Mouse (Mus musculus): Measurements from ENCODE around the gene Clmn. TPM values are rescaled to one million over a fixed set of nuclear protein-coding genes. Genes with fewer than 3 reads are reported as not detected.

Clmn gene
- 1.0 and 1.2 TPM in 2 replicates for polyA plus RNA-seq (2015; fragmentation: Nextera tagmentation; extraction: Ambion mirVana)

DNA sequence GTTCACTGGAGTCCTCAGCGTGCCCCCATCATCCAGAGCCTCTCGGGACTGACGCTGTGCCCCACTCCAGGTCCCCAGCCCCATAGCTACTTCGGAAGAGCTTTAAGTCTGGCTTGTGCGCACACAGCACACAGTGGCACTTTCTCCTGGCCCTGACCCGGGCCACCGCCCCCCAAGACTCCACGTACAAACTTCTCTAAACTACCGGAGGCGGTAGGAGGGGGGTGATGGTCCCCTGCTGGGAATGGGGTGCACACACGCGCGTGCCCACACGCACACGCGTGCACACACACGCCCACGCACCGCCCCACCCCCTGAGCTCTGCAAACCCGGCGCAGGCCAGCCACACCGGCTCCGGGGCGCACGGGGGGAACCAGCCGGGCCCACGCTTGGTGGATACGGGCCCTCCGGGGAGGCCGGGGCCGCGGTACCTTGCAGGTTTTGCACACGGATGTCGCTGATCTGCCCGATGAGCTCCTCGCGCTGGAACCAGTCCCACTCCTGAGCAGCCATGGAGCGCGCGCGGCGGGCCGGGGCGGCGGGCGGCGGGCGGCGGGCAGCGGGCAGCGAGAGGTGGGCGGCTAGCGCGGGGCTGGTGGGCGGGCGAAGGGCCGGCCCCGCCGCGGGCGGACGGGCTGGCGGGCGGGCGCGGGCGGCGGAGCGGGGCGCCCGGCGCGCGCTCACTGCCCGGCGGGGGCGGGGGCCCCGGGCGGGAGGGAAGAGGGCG is at the start of gene Clmn:
TSS of gene Clmn (minus strand) at position 638 of the 727 bp plus-strand sequence.
- peak within 1 kb of the TSS; percentile 62 for H3K4me3 ChIP-seq
- under 1% methylated on average over 59 of the region's 80 CpGs for WGBS
- no peak within 1 kb of the TSS for H3K27ac ChIP-seq (replicated peaks)
- ATAC-seq (replicated peaks), result peak; percentile 53
- no peaks in the 10 kb centered on the region for H3K27me3 ChIP-seq
- peaks cover 11% of the 10 kb centered on the region for H3K4me1 ChIP-seq
- H3K9ac ChIP-seq (replicated peaks), result peak within 1 kb of the TSS; percentile 79
- H3K9me3 ChIP-seq, result no peaks in the 10 kb centered on the region
- H3K4me2 ChIP-seq (replicated peaks), result peak within 1 kb of the TSS; percentile 83
- no peaks in the 10 kb centered on the region for H3K36me3 ChIP-seq

DNA sequence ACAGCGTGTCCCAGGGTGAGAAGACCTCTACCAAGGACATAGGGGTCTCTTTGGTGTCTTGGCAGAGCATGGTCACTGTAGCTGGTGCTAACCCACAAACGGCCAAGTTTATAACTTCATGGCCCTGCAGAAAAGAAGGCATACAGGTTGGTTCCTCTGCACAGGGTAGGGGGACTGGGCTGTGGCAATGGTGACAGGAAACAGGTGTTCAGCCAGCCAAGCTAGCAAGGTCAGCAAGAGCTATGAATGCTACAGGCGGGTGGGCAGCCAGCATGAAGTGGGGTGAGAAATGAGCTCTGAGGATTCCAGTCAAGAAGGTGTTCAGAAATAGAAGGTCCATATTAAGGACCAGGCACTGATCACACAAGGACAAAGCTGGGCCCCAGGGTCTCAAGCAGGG is 48.1 kb upstream of the Clmn start:
- H3K9me3 ChIP-seq, result no peaks in the 10 kb centered on the region
- no peak for ATAC-seq (replicated peaks)

GRCm38 (mm10) chr12:104912281-104912933 is 47.5 kb upstream of the Clmn start:
- WGBS, result 30% methylated on average over 10 of the region's 10 CpGs
- no peak overlapping the region for H3K27ac ChIP-seq (replicated peaks)
- no peak for ATAC-seq (replicated peaks)
- no peak overlapping the region for H3K4me3 ChIP-seq
- H3K4me1 ChIP-seq, result peaks cover 10% of the 10 kb centered on the region; the same call in 1 of the 2 replicates
- no peaks in the 10 kb centered on the region for H3K36me3 ChIP-seq
- no peak overlapping the region for H3K9ac ChIP-seq (replicated peaks)
- H3K4me2 ChIP-seq (replicated peaks), result no peak overlapping the region
- H3K9me3 ChIP-seq, result no peaks in the 10 kb centered on the region
- H3K27me3 ChIP-seq, result no peaks in the 10 kb centered on the region

More for the DNA sequence above, 48.1 kb upstream of the Clmn start:
- Histone ChIP-seq H3K4me3 (no peak overlapping the region), H3K27ac (replicated peaks) (no peak overlapping the region), H3K27me3 (no peaks in the 10 kb centered on the region), H3K4me1 (peaks cover 8% of the 10 kb centered on the region; the same call in 1 of the 2 replicates), H3K36me3 (no peaks in the 10 kb centered on the region), H3K9ac (replicated peaks) (no peak overlapping the region), H3K4me2 (replicated peaks) (no peak overlapping the region)
- WGBS, result 77% methylated on average over 3 of the region's 3 CpGs

DNA sequence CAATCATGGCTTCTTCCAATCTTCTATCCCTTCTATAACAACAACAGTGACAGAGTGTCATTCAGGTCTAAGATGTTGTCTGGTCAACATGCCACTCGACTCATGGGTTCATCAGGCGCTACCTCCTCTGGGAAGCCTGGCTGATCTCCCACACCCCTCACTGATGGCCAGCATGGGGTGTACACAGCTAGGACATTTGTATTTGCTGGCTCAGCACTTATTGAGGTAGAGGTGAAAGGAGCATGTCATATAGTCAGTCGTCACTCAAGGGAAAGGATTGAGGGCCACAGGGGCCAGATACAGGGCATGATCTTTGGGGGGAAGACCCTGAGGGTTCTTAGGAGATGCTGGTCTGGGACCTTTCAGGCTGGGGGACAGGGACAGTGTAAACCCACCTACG is 44.9 kb upstream of the Clmn start:
- no peak overlapping the region for H3K4me2 ChIP-seq (replicated peaks)
- WGBS, result 90% methylated on average over 4 of the region's 4 CpGs

DNA sequence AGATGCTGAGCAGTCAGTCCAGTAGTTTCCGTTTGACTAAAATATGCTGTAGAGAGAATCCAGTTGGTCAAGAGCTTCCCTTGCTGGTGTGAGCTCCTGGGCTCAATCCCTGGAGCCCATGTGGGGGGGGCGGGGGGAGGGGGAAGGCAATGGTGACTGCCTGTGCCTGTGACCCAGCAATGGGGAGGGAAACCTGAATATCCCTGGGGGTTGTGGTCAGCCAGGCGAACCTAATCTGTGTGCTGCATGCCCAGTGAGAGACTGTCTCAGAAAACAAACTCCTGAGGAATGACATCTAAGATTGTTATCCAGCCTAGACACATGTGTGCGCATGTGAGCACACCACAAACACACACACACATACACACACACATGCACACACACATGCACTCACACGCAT is 44.1 kb upstream of the Clmn start:
- Histone ChIP-seq H3K4me1 (peaks cover 10% of the 10 kb centered on the region; the same call in 1 of the 2 replicates), H3K4me2 (replicated peaks) (no peak overlapping the region), H3K36me3 (no peaks in the 10 kb centered on the region), H3K4me3 (no peak overlapping the region), H3K9ac (replicated peaks) (no peak overlapping the region), H3K9me3 (no peaks in the 10 kb centered on the region), H3K27ac (replicated peaks) (no peak overlapping the region), H3K27me3 (no peaks in the 10 kb centered on the region)
- WGBS, result 38% methylated on average over 5 of the region's 5 CpGs
- no peak for ATAC-seq (replicated peaks)

More for the DNA sequence above, 44.9 kb upstream of the Clmn start:
- Histone ChIP-seq H3K27me3 (no peaks in the 10 kb centered on the region), H3K4me3 (no peak overlapping the region), H3K4me1 (peaks cover 10% of the 10 kb centered on the region; the same call in 1 of the 2 replicates), H3K9ac (replicated peaks) (no peak overlapping the region), H3K36me3 (no peaks in the 10 kb centered on the region), H3K27ac (replicated peaks) (no peak overlapping the region), H3K9me3 (no peaks in the 10 kb centered on the region)
- ATAC-seq (replicated peaks), result no peak

DNA sequence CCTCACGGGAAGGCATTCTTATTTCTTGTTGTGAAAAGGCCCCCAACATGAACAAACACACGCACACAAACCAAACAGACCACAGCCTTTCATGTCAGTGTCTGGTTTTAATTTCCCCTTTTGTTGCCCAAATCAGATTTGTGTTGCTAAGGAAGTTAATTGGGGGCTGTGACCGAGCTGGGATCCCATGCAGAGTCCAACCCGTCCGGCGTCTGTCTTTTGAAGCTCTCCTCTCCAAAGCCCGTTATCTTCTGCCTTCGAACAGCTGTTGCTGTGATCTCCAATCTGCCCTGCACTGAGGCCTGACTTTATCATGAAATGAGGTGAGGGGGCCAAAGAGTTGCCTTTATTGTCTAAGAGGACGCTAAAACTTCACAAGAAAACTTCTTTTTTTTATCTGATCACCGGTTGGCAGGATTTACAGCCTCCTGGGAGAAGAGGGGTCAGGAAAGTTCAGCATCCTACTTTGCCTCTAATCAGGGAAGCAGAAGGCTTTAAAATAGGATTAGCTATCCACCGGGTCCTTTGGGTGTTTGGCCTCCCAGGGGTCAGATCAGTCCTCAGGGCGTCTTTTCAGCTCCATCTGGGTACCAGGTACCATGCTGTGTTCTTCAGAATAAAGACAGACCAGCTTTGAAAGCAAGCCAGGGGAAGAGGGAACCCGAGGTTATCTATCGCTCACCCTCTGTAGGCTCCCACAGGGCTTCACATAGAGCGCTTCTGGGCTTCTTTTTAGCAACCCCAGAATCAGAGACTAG is 43.3 kb upstream of the Clmn start:
- no peak overlapping the region for H3K4me2 ChIP-seq (replicated peaks)
- no peaks in the 10 kb centered on the region for H3K27me3 ChIP-seq
- no peak overlapping the region for H3K9ac ChIP-seq (replicated peaks)
- ATAC-seq (replicated peaks), result no peak
- peaks cover 10% of the 10 kb centered on the region; the same call in 1 of the 2 replicates for H3K4me1 ChIP-seq
- H3K4me3 ChIP-seq, result no peak overlapping the region
- H3K27ac ChIP-seq (replicated peaks), result no peak overlapping the region
- no peaks in the 10 kb centered on the region for H3K9me3 ChIP-seq
- H3K36me3 ChIP-seq, result no peaks in the 10 kb centered on the region
- 6% methylated on average over 15 of the region's 15 CpGs for WGBS

DNA sequence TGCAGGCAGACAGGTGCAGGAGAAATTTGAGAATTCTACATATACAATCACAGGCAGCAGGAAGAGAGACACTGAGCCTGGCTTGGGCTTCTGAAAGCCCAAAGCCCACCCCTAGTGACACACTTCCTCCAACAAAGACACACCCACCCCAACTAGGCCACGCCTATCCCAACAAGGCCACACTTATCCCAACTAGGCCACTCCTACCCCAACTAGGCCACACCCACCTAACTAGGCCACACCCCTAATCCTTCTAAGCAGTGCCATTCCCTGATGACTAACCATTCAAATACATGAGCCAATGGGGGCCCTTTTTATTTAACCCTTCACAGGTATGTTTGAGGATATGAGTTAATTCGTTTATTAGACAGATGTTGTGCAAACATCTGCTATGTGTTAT is 42.3 kb upstream of the Clmn start:
- H3K4me1 ChIP-seq, result peaks cover 16% of the 10 kb centered on the region; the same call in 1 of the 2 replicates
- H3K9me3 ChIP-seq, result no peaks in the 10 kb centered on the region
- no peak for ATAC-seq (replicated peaks)
- H3K4me3 ChIP-seq, result no peak overlapping the region
- no peak overlapping the region for H3K9ac ChIP-seq (replicated peaks)
- H3K27ac ChIP-seq (replicated peaks), result no peak overlapping the region
- 92% methylated on average over 2 of the region's 2 CpGs for WGBS
- no peak overlapping the region for H3K4me2 ChIP-seq (replicated peaks)
- H3K36me3 ChIP-seq, result no peaks in the 10 kb centered on the region
- H3K27me3 ChIP-seq, result no peaks in the 10 kb centered on the region

DNA sequence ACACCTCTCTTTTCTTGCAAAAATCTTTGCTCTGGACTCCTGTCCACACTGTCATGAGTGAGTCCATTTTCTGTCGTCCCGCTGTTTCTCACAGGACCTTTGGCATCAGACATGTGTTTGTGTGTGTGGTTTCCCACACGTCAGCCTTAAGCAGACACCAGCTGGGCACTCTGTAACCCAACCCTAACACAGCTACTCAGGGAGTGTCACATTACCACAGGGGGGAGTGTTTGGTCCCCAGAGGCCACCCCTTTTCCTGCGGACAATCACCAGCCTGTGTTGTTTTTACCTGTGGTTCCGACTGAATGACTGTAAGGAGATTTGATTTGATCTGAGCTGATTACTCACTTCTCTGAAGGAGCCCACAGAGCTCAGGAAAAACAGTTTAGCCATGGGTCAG is 39.3 kb upstream of the Clmn start:
- no peak overlapping the region for H3K4me3 ChIP-seq
- H3K27ac ChIP-seq (replicated peaks), result no peak overlapping the region
- peaks cover 26% of the 10 kb centered on the region for H3K4me1 ChIP-seq
- no peaks in the 10 kb centered on the region for H3K36me3 ChIP-seq
- H3K27me3 ChIP-seq, result no peaks in the 10 kb centered on the region
- H3K9ac ChIP-seq (replicated peaks), result no peak overlapping the region
- no peaks in the 10 kb centered on the region for H3K9me3 ChIP-seq
- 35% methylated on average over 5 of the region's 5 CpGs for WGBS
- H3K4me2 ChIP-seq (replicated peaks), result no peak overlapping the region
- ATAC-seq (replicated peaks), result no peak

DNA sequence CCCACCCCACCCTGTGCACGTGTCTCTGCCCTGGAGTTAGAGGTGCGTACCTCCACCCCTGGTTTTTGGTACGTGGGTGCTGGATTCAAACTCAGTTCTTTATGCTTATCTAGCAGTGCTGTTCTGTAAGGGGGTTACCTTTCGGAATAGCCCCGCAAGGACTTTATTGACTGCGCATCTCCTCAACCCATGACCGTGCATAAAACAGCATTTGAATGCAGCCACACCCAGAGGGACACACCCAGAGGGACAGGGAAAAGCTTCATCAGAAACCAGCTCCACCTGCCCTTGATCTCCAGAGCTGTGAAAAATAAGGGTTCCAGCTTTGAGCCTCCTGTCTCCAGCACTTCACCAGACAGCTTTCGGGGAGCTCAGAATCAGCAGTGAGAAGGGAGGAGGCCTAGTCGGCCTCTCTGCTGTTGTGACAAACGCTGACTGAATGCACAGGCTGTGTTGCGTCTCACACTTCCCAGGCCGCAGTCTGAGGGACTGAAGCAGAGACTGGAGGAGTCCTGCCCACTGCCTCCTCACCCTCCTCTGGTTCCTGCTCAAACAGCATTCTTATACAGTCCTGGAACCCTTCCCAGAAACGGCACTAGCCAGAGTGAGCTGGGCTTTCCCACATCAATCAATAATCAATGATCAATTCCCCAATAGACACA is 37.6 kb upstream of the Clmn start:
- ATAC-seq (replicated peaks), result peak; percentile 50
- no peak overlapping the region for H3K9ac ChIP-seq (replicated peaks)
- WGBS, result 71% methylated on average over 13 of the region's 13 CpGs
- H3K27me3 ChIP-seq, result no peaks in the 10 kb centered on the region
- no peak overlapping the region for H3K27ac ChIP-seq (replicated peaks)
- no peaks in the 10 kb centered on the region for H3K9me3 ChIP-seq
- H3K36me3 ChIP-seq, result no peaks in the 10 kb centered on the region
- H3K4me1 ChIP-seq, result peaks cover 16% of the 10 kb centered on the region
- H3K4me2 ChIP-seq (replicated peaks), result no peak overlapping the region
- H3K4me3 ChIP-seq, result no peak overlapping the region

DNA sequence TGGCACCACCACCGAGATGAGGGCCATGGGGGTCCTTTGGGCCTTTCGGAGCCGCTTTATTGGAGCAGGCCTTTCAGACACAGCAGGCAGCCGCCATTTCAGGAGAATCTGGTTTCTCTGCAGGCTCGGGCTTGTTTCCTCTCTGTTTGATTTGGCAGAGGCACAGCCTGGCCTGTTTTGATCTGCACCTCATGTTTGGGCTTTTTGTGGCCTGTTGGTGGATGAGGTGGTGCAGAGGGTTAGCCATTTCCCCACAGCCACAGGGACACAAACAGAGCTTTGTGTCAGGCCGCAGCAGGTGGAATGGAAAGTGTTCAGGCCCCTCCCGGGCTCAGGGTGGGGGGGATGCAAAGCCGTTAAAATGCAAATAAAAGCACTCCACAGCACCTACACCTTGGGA is 36.4 kb upstream of the Clmn start:
- Histone ChIP-seq H3K36me3 (no peaks in the 10 kb centered on the region), H3K4me2 (replicated peaks) (no peak overlapping the region), H3K4me1 (peaks cover 26% of the 10 kb centered on the region), H3K27me3 (no peaks in the 10 kb centered on the region), H3K27ac (replicated peaks) (peak overlapping the region; percentile 1; the same call in 1 of the 2 replicates), H3K4me3 (no peak overlapping the region), H3K9me3 (no peaks in the 10 kb centered on the region), H3K9ac (replicated peaks) (no peak overlapping the region)
- ATAC-seq (replicated peaks), result 0 out of 2 replicates have a peak, but pooled peaks have one; percentile 20
- 20% methylated on average over 8 of the region's 8 CpGs for WGBS

- H3K27me3 ChIP-seq, result no peaks in the 10 kb centered on the region
- H3K4me1 ChIP-seq, result peaks cover 27% of the 10 kb centered on the region
- H3K36me3 ChIP-seq, result no peaks in the 10 kb centered on the region
- 45% methylated on average over 3 of the region's 3 CpGs for WGBS
- no peak overlapping the region for H3K27ac ChIP-seq (replicated peaks)
- no peaks in the 10 kb centered on the region for H3K9me3 ChIP-seq
- no peak overlapping the region for H3K4me3 ChIP-seq
- no peak overlapping the region for H3K4me2 ChIP-seq (replicated peaks)
- H3K9ac ChIP-seq (replicated peaks), result no peak overlapping the region
- no peak for ATAC-seq (replicated peaks)
Measured at GRCm38 (mm10) chr12:104899835-104900234, 35.0 kb upstream of the Clmn start.
